Mouse (Mus musculus): ENCODE measurements around the gene Cd99l2. TPM values are rescaled to one million over a fixed set of nuclear protein-coding genes. Genes with fewer than 3 reads are reported as not detected.
"Not testable (repeated sequence)": the region's sequence is repeated elsewhere in the genome, so short reads cannot be mapped to it uniquely, and the experiment has no call there.

Gene Cd99l2
- polyA plus RNA-seq (2017; shearing (Covaris generic)), result 10 to 100 TPM; 16.9 to 24.8 (median 18.5) TPM

DNA sequence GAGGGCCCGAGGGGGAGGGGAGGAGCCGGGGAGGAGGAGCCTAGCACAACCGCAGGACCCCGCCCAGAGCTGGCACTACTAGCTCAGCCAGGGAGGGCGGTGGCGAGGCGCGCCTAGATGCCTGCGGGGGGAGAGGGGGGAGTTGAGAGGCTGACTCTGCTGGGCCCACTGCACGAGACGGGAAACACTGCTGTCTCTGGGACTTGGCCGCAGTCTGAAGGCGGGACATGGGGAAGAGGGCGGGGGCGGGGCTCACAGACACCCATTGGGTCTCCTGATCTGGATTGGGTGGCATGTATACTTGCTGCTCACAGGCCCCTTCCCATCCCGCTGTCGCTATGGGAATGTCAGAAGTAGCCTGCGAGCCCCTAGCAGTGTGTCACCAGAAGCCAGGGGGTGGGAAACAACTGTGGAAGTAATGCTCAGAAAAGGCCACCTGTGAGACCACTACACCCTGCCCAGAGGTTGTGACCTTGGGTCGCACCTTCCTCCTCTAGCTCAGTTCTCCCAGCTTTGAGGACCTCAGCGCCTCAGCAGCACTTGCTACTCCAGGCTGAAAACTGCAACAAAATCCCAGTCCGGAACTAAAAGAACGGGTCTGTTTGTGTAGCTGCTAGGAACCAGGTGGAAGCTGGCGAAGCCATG, at the start of gene Cd99l2:
Gene Cd99l2 (minus strand): TSS at position 216 of the 645 bp plus-strand sequence.
- ATAC-seq, result peak; percentile 97

DNA sequence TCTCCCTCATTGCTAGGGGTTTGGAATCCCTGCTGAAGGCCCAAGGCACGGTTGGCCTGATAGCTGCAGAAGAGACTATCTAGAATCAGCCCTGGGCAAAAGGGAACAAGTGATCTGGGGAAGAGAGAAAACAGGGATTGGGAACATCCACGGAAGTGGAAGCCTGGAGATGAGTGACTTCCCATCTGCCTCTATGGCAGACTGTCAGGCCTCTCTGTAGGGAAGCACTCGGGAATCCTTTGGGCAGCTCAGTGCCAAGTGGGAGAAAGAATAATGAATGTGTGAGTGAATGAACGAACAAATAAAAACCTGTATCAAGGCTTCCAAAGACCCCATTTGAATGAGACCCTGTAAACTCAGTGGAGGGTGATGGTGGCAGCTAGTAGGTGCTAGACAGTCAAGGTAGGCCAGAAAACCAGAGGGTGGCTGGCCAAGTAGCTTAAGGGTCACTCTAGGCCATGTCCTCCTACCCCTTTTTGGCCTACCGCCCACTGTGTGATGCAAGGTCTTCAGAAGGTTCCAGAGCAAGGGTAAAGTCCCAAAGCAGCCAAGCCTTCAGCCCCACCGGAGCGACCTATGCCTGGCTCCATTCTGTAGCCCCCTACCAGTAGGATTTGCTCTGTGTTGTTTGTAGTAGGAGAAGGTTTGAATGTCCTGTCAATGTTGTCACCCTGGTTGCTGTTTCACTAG, 48.3 kb upstream of the Cd99l2 start:
- no peak for ATAC-seq

DNA sequence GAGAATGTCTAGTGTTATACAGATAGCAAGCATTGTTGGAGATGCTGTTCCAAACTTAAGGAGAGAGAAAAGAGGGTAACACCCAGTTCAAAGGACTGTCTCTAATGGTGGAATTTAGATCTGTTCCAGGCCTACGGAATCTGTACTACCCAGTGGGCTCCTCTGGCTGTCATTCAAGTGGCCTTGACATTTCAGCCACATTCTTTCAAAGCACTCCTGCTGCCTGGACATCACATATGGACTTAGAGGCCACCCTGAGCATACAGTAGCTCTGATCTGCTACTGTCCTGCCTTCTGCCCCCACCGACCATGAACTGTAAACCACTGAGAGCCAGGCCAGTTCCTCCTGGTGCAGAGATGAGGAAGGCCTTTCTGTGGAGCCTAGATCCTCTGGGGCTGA, 45.1 kb upstream of the Cd99l2 start:
- ATAC-seq, result no peak

- no peak for ATAC-seq
Observed at GRCm38 (mm10) chrX:71534102-71534501, 41.5 kb upstream of the Cd99l2 start.

DNA sequence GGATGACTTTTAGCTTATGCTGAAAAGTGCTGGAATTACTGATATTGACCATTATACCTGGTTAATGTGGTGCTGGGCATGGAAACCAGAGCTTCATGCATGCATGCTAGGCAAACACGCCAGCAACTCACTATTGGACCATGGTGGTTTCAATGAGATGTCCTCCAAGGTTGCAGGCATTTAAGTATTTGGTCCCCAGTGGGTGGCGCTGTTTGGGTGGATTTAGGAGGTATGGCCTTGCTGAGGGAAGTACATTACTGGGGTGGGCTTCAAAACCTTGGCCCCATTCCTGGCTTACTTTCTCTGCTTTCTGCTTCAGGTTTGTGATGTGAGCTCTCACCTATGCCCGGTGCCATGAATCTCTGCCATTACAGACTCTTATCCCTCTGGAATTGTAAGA, 40.0 kb upstream of the Cd99l2 start:
- no peak for ATAC-seq

GRCm38 (mm10) chrX:71528646-71529045, 36.0 kb upstream of the Cd99l2 start:
- ATAC-seq, result no peak

GRCm38 (mm10) chrX:71528150-71528549, 35.5 kb upstream of the Cd99l2 start:
- ATAC-seq, result no peak

DNA sequence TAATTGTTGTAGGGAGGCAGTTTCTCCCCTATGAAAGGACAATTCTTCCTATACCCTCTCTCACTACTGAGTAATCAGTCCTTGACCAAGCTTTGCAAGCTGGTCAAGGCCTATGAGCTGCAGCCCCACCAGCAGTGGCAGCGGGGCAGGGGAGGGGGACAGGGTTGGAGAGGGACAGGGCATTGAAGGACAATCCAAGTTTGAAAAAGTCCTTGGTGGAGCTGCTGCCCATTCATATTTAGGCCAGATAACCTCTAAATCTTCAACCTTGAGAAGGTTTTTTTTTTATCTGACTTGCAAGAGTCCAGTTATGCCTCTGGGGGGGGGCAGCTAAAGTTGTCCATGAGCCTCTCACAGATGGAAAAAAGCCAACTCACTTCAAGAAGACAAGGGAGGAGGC, 34.8 kb upstream of the Cd99l2 start:
- ATAC-seq, result no peak

DNA sequence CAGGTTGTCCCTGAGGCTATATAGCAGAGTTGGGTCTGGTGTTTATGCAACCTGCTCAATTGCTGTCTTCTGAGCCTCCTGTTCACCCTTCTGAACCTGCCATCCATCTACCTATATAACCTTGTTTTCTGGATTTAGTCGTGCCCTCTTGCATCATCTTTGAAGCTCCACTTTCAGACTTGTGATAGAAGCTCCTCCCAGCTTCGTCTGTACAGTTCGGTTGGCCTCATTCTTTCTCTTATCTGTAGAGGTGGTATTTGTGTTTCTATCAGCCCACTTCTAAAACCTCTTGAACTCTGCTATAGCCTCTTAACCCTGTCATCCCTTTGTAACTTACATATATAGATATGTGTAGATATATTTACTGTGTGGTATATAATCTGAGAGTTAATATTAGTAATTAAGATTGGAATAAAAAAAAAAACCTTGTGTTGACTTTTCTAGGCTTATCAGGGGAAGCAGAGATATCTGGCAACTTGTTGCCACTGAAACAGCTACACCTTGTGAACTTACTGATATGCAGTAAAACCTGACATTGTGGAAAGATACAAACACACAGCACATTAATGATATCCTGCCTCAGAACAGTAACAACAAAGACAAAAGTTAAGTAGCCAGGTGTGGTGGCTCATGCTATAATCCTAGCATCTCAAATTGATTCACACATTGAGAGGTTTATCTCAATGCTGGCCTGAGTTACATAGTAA, 33.1 kb upstream of the Cd99l2 start:
- no peak for ATAC-seq

DNA sequence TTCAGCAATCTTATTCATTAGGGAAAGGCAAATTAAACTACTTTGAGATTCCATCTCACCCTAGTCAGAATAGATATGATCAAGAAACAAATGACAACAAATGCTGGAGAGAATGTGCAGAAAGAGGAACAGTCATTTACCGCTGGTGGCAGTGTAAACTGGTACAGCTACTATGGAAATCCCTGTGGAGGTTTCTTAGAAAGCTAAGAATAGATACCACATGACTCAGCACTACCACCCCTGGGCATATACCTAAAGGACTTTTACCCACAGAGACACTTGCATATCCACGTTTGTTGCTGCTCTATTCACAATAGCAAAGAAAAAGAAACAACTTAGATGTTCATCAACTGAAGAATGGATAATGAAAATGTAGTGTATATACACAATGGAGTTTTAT, 31.7 kb upstream of the Cd99l2 start:
- ATAC-seq, result no peak

DNA sequence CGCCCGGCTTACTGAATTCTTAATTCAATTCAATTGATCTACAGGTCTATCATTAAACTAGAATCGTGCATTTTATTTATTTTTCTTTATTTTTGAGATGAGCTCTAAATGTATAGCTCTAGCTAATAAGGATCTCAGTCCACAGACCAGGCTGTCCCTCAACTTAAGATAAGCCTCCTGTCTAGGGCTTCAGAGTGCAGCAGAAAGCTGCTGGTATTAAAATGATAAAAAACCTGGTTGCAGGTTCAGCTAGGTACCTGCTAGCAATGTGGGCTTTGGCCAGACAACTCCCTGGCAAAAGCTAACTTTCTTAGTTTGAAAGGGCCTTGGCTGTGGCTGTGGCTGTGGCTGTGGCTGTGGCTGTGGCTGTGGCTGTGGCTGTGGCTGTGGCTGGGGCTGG, 30.2 kb upstream of the Cd99l2 start:
- no peak for ATAC-seq

- no peak for ATAC-seq
Observed at GRCm38 (mm10) chrX:71519252-71519651, 26.6 kb upstream of the Cd99l2 start.

DNA sequence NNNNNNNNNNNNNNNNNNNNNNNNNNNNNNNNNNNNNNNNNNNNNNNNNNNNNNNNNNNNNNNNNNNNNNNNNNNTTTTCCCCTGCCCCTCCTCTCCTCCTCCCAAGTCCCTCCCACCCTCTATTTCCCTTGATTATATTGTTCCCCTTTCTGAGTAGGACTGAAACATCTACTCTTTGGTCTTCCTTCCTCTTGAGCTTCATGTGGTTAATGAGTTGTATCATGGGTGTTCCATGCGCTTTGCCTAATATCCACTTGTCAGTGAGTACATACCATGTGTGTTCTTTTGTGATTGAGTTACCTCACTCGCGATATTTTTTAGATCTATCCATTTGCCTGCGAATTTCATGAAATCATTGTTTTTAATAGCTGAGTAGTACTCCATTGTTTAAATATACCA, 13.9 kb upstream of the Cd99l2 start:
- not testable (repeated sequence) for ATAC-seq

DNA sequence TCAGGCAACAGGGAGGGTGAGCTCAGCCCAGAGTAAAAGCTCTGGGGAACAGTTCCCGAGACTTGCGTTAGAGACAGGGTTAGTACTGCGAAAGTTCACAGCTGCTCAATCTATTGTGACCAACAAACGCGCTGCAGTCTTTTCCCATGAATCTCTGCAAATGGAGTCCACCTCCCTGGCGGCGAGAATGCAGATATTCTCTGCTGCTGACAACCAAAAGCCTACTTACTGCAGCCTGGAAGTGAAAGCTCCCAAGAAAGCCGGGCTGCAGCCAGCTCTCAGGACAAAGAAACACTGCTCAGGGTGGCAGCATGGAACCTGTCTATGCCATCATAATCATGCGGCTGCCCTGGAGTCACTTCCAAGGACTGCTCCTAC, 619 bp upstream of the Cd99l2 start:
- ATAC-seq, result no peak

GRCm38 (mm10) chrX:71491931-71492633, 567 bp downstream of the Cd99l2 start:
- peak; percentile 25 for ATAC-seq

GRCm38 (mm10) chrX:71489353-71489752, 3.3 kb downstream of the Cd99l2 start:
- no peak for ATAC-seq

DNA sequence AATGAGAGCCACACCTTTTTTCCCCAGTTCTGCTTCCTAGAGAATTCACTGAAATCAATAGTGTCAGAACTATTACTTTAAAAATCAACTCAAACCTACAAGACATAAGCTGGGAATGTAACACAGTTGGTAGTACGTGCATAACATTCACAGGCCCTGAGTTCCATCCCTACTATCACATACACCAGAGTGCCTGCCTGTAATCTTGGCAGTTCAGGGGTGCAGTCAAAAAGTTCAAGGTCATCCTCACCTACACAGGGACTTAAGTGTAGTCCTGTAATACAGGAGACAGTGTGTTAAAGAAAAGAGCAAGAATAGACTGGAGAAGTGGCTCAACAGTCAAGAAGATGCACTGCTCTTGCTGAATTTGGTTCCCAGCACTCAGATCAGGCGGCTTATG, 10.4 kb downstream of the Cd99l2 start:
- no peak for ATAC-seq

DNA sequence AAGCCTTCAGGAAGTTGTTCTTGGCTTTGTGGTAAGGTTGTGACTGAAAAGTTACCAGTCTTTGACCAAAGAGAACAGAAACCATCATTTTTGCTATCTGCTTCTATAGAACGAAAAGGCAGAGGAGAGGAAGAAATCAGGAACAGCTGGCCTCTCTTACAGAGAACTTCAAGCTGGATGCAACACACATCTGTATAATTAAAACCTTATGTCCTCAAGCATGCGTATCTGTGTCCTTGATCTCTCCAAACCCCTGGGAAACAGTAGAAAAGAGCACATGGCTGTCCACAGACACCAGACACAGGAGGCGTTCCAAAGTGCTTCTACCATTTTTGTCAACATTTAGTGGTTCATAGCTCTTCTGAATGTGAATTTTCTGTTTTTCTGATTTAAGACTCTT, 16.7 kb downstream of the Cd99l2 start:
- ATAC-seq, result no peak

DNA sequence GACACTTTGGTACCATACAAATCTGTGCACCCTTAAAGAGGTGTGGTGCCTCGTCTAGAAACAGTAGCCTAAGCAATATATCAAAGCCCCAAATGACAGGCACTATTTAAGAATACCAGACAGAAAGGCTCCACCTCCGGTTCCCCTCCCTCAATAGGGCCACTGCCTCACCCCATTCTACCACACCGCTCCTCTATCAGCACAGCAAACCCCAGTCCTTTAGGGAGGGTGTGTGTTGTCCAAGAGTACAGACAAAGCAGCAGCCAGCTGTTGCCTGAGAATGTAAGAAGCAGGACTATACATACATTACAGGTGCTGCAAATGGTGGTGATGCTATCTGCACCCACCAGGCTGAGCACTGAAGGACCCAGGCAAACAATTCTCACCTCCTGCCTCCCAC, 17.2 kb downstream of the Cd99l2 start:
- ATAC-seq, result peak; percentile 24

DNA sequence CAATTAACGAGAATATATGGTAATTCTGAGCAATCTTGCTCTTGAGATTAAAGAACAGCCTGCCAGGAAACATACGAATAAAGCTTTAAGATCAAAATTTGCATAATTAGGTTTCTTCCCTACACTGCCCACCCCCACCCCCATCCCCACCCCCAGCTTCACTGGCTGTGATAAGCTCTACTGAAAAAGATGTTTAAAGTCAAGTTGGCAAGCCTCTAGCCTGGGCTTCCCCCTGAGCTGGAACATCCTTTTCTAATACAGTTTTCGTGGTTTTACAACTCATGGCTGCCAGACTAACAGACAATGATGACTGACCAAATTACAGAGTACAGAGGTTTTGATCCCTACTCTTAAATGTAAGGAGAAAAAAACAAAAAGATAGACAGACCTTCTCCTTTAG, 17.6 kb downstream of the Cd99l2 start:
- peak; percentile 75 for ATAC-seq

- ATAC-seq, result peak; percentile 33
Observed at GRCm38 (mm10) chrX:71474296-71474956, 18.2 kb downstream of the Cd99l2 start.

GRCm38 (mm10) chrX:71468639-71469295, 23.9 kb downstream of the Cd99l2 start:
- peak; percentile 78 for ATAC-seq

Data from inflammation-experienced regulatory T-cells, adult 6 months (primary cell).